22 mouse cellular contexts compared by ENCODE assay signal in genomic region chr13:9058706-9059105, GRCm38 (mm10). TPM values are rescaled to one million over a fixed set of nuclear protein-coding genes. Genes with fewer than 3 reads are reported as not detected.
DNase-seq lines count a peak whose midpoint lies in the region; ATAC-seq and TF ChIP-seq lines count a peak whose summit lies in the region.
"Had no signal": no experiment of that assay in that cellular context is flagged by ENCODE, and none has a peak within 500 bp of the region (broad histone marks: within the 10 kb centered on the region; RNA-seq: fewer than 3 reads in every experiment).

No protein-coding gene starts in this region.

- no peak for ATAC-seq in liver, embryonic 11.5 days (replicated peaks; ENCODE audit: low FRiP score)
- ATAC-seq: CD4-positive, CD25-positive, alpha-beta regulatory T cell, adult 4 months; forebrain, embryonic 13.5 days; forebrain, postnatal 0 days; hindbrain, postnatal 0 days had no signal

- peak; percentile 91 for DNase-seq in liver, adult 2 months (ENCODE audit: extremely low read depth, low read depth, low spot score)
- DNase-seq in liver, embryonic 11.5 days (ENCODE audit: low spot score) = no peak
- DNase-seq in lung, postnatal 25 days (ENCODE audit: low spot score) = peak; percentile 39
- DNase-seq in lung, postnatal 4 days = no peak
- DNase-seq in MEL-GATA-1-ER (ENCODE audit: extremely low read depth, low read depth) (peak; percentile 1), adipocyte (ENCODE audit: low spot score) (peak; percentile 14)
- no peak for DNase-seq in spleen, postnatal 10 days (ENCODE audit: low spot score in 2 of 2)
- DNase-seq: adrenal gland, postnatal 14 days; cerebellum, adult 9-10 months; forebrain, postnatal 0 days; gastrocnemius, adult 2 months; heart, adult 2 months; heart, postnatal 14 days; kidney, adult 11 months had no signal

- peaks cover 18% of the 10 kb centered on the region; the same call in 1 of the 2 replicates for H3K79me2 ChIP-seq in liver, adult 2 months (ENCODE audit: control insufficient read depth, insufficient read depth, low read length)

- TF ChIP-seq POLR2A in liver, adult 2 months (IDR thresholded peaks at IDR 0.05; ENCODE audit: extremely low read depth, insufficient read depth, low read length) = no peak

- H3K36me3 ChIP-seq in liver, adult 2 months (ENCODE audit: control insufficient read depth, insufficient read depth, low read length) = 0 out of 2 replicates have a peak, but pooled peaks cover 4% of the 10 kb centered on the region
- H3K36me3 ChIP-seq in liver, embryonic 11.5 days (ENCODE audit: control insufficient read depth, insufficient read depth, low read length) = no peaks in the 10 kb centered on the region
- H3K36me3 ChIP-seq: embryonic facial prominence, embryonic 10.5 days; G1E; heart, embryonic 15.5 days; hindbrain, embryonic 13.5 days had no signal

- no peak overlapping the region for H3K4me3 ChIP-seq in liver, adult 2 months (ENCODE audit: insufficient read depth, low read depth, low read length)
- H3K4me3 ChIP-seq in liver, embryonic 11.5 days (ENCODE audit: low read depth, low read length) = no peak overlapping the region
- H3K4me3 ChIP-seq: embryonic facial prominence, embryonic 10.5 days; forebrain, embryonic 13.5 days; gastrocnemius, adult 2 months; heart, adult 2 months; heart, embryonic 15.5 days; hindbrain, embryonic 13.5 days had no signal

- no peaks in the 10 kb centered on the region for H3K9me3 ChIP-seq in liver, embryonic 11.5 days (ENCODE audit: control insufficient read depth, low read length)
- H3K9me3 ChIP-seq: embryonic facial prominence, embryonic 10.5 days; forebrain, embryonic 13.5 days; G1E; heart, embryonic 15.5 days; hindbrain, embryonic 13.5 days had no signal

- no peak for TF ChIP-seq CTCF in liver, adult 2 months (IDR thresholded peaks at IDR 0.05; ENCODE audit: low read depth, low read length)

- no peak overlapping the region for H3K9ac ChIP-seq in liver, adult 2 months (ENCODE audit: low read depth, low read length)
- no peak overlapping the region for H3K9ac ChIP-seq in liver, embryonic 11.5 days (ENCODE audit: low read depth, low read length)
- H3K9ac ChIP-seq: forebrain, embryonic 13.5 days; forebrain, postnatal 0 days; heart, embryonic 15.5 days; hindbrain, embryonic 13.5 days had no signal

- H3K4me2 ChIP-seq in liver, embryonic 11.5 days = no peak overlapping the region
- H3K4me2 ChIP-seq: forebrain, embryonic 13.5 days; heart, embryonic 11.5 days; heart, embryonic 15.5 days; hindbrain, embryonic 13.5 days had no signal

- no peaks in the 10 kb centered on the region for H3K27me3 ChIP-seq in liver, adult 2 months (ENCODE audit: control insufficient read depth, insufficient read depth, low read length)
- H3K27me3 ChIP-seq in liver, embryonic 11.5 days (replicated peaks; ENCODE audit: control insufficient read depth, insufficient read depth, low read length) = no peaks in the 10 kb centered on the region
- H3K27me3 ChIP-seq: forebrain, embryonic 13.5 days; heart, embryonic 15.5 days had no signal

- WGBS in liver, adult 2 months = 41% methylated on average over 4 of the region's 4 CpGs
- 87% methylated on average over 4 of the region's 4 CpGs for WGBS in liver, embryonic 11.5 days

- H3K4me1 ChIP-seq in liver, adult 2 months (ENCODE audit: control insufficient read depth, insufficient read depth, low read length) = peaks cover 40% of the 10 kb centered on the region
- no peaks in the 10 kb centered on the region for H3K4me1 ChIP-seq in liver, embryonic 11.5 days (replicated peaks; ENCODE audit: control insufficient read depth, insufficient read depth, low read length)
- H3K4me1 ChIP-seq: embryonic facial prominence, embryonic 10.5 days; forebrain, embryonic 13.5 days; hindbrain, embryonic 13.5 days had no signal

- peak overlapping the region; percentile 90 for H3K27ac ChIP-seq in liver, adult 2 months (replicated peaks; ENCODE audit: insufficient read depth, low read depth, low read length)
- H3K27ac ChIP-seq in liver, embryonic 11.5 days (ENCODE audit: low read depth, low read length) = no peak overlapping the region
- H3K27ac ChIP-seq: embryonic facial prominence, embryonic 10.5 days; forebrain, embryonic 13.5 days; gastrocnemius, adult 2 months; heart, adult 2 months; heart, embryonic 15.5 days; hindbrain, embryonic 13.5 days; hindbrain, postnatal 0 days had no signal

RNA-seq across cellular contexts. Expression of gene Larp4b, which starts 35.0 kb away (rescaled TPM):
- 34.2 TPM in 2 replicates for total RNA-seq in liver, adult 2 months (2014; rRNA removed)
- polyA plus RNA-seq in liver, adult 2 months (2012; rRNA removed) = 18.1 and 20.4 TPM in 2 replicates
- polyA plus RNA-seq in liver, embryonic 11.5 days (2014; fragmentation: Nextera tagmentation; extraction: Ambion mirVana) = 47.9 and 51.3 TPM in 2 replicates

Comparison
In these comparisons a context has a peak if more than half of its experiments do, and no peak if none do; other contexts are left out.
1. DNase-seq: peak in liver, adult 2 months (single experiment), lung, postnatal 25 days (single experiment), MEL-GATA-1-ER (single experiment) and adipocyte (single experiment); none in liver, embryonic 11.5 days (single experiment), lung, postnatal 4 days (0 of 2) and spleen, postnatal 10 days (0 of 2).